Mouse (Mus musculus) heart, postnatal 0 days (tissue): ENCODE results near the gene Adm2.

Experiments used
- CTCF ChIP-seq: IDR thresholded peaks from 2 replicates; pipeline ENCODE4 v1.5.1; 2016; ENCODE audit warnings: antibody characterized with exemption, control low read depth, low read depth
- EP300 ChIP-seq: IDR thresholded peaks from 2 replicates; pipeline ENCODE4 v1.6.1; 2016; ENCODE audit warnings: antibody characterized with exemption, low read depth

DNA sequence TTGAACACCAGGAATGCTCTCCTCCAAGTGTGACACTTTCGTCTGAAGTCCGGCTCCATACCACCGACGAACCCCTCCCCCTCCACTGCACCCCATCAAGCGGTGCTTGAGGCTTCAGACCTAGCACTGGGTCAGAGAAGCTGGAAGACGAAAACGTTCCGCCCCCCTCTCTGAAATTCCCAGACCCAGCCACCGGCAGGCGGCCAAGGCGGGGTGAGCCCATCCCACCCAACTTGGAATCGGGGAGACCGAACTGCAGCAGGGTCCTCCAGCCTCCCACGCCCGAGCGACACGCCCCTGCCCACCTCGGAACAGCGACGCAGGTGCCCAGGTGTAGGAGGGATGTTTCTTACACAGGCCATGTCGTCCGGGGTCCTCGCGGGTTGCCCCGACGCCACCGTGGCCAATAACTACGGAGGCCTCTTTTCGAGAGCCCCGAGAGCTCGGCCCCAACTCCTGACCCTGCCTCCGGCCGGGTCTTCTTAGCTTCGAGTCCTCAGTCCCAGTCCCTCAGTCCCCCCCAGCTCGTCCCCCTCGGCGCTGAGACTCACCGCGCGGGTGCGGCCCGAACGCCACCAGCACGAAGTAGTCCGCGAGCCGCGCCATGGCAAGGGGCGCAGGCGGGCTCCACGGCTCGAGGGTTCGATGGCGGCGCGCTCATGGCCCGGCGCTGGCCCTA, 7.9 kb upstream of the Adm2 start:
- TF ChIP-seq CTCF (no peak), EP300 (no peak)
